Mouse (Mus musculus): ENCODE results near the gene Bcl9. TPM values are rescaled to one million over a fixed set of nuclear protein-coding genes. Genes with fewer than 3 reads are reported as not detected.

Bcl9 gene
- polyA plus RNA-seq (2012; rRNA removed): 5.9 and 6.0 TPM in 2 replicates

GRCm38 (mm10) chr3:97297553-97298432 lies at the start of gene Bcl9:
TSS of gene Bcl9 (minus strand) at chr3:97297917.

GRCm38 (mm10) chr3:97158611-97159508 lies 138.9 kb downstream of the Bcl9 start, which contains the start of gene Acp6:
TSS of gene Acp6 (plus strand) at chr3:97158777.

Other genes with a start within 250 kb of the Bcl9 start
- 9.3 and 10.6 TPM in 2 replicates for gene Acp6, start 139.1 kb downstream of the Bcl9 start, polyA plus RNA-seq (2012; rRNA removed)
- gene Olfr1402, start 124.1 kb upstream of the Bcl9 start, polyA plus RNA-seq (2012; rRNA removed): not detected in 2 replicates